Mouse (Mus musculus): ENCODE data around the gene Slc8b1. TPM values are rescaled to one million over a fixed set of nuclear protein-coding genes. Genes with fewer than 3 reads are reported as not detected.
A peak's percentile ranks its signal among the peaks of the same experiment; 100 is the strongest.

Gene Slc8b1
- total RNA-seq, 4 experiments from 2014 or later: 8.2 to 12.4 (median 10.0) TPM

GRCm38 (mm10) chr5:120567253-120567701 is 56.3 kb downstream of the Slc8b1 start:
- peak; percentile 63 for DNase-seq (ENCODE audit: low spot score)

DNA sequence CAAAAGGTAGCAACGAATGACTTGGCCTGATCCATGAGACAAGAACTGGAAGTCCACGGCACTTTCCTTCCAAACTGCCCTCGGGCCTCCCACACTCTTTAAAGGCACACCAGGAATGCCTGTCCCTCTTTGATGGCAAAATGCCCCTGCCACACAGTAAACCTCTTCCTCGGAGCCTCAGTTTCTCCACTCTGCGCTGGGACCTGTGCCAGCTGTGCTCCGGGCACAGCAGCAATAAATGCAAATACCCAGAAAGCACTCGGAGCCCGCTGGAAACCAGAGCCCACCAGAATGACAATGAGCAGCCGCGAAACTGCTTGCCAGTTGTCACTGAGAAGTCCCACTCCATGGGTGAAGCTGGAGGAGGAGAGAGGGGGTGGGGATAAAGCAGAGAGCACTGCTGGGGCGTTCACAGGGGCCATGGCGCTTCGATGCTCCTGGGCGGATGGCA is 56.8 kb downstream of the Slc8b1 start:
- no peak for DNase-seq (ENCODE audit: low spot score)

DNA sequence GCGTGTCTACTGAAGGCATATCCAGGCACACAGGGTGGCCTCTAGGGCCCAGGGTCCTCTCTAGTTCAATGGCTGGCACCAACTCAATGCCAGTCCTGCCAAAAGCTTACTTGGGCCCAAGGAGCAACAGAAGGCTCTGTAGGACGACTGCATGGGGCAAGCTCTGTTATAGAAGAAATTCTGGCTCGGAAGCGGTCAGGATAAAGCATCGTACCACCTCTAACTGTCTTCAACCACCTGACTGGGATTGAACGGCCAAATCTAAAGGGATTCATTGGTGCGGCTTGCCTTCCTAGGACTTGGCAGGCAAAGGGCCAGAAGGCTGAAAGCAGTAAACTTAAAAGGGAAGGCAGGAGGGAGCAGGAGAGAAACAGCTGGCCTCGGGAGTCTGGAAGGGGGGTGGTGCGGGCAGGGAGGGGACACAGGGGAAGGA is 57.4 kb downstream of the Slc8b1 start:
- DNase-seq (ENCODE audit: low spot score): no peak

DNA sequence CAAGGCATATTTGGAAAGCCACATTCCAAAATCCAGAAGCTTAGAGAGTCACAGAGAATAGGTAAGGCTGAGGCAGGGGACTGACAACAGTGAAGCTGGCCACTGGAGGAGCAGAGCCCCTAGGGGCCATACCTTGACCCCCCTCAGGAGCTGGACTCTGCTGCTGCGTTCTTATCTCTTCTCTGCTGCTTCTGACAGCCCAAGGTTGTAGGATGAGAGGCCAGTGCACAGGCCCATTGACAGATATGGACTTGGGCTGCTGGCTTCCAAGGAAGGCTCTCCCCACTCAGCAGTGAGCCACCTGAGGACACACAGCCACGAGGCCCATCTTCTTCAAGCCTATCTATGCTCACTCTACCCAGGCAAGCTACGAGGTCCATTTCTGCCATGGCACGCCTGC is 58.0 kb downstream of the Slc8b1 start:
- DNase-seq (ENCODE audit: low spot score): no peak

- DNase-seq (ENCODE audit: low spot score): no peak
Measured at GRCm38 (mm10) chr5:120569791-120570190, 58.8 kb downstream of the Slc8b1 start.

DNA sequence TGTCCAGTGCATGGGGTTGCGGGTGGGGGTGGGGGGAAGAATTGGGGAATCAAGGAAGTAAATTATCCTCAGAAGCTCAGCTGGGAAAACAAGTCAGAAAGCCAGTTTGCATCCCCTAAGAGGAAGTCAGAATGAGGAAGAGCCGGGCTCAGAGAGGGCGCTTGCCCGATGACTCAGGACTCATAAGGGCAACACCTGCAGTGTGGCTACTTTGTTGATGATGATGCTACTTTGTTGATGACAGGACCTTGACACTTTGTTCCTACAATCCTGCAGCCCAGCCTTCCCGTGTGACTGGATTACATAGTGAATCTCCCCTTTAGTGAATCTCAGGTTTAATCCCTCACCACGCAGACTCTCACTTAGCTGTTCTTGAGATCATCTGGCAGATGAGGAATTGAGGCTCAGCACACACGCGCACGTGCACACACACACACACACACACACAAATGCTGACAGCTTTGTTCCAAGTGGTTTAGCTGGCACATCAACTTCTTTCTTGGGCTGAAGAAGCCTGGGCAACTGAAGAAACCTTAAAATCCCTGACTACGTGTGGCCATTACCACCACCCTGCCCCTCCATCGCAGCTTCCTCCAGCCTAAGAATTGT is 59.4 kb downstream of the Slc8b1 start:
- DNase-seq (ENCODE audit: low spot score): no peak

DNA sequence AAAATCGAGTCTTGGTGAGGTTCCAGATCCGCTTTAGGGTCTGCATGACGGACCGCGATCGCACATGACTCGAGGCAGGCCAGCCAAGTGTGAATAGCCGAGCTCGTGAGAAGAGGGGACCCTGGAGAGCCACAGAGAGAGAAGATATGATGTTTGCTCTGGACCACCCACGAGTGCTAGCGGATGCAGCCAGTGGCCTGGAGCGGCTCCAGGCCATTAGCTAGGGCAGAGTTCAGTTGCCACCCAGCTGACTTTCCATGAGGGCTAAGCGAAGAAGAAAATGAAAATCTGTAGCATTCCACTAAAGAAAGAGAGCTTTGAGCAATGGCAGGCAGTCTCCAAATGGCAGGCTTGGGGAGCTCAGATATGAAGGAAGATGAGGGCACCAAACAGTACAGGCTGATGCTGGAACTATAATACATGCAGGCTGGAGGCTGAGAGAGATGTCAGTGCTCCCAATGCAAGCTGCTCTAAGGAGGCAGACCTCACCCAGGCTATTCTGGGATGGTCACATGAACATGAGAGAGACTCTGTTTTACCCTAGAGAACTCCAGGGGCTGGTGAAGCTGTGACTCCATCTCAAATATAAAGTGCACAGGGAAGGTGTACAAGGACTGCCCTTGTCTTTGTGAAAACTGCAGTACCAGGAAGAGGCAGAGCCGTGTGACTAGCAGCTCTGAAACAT is 60.2 kb downstream of the Slc8b1 start:
- DNase-seq (ENCODE audit: low spot score): no peak

DNA sequence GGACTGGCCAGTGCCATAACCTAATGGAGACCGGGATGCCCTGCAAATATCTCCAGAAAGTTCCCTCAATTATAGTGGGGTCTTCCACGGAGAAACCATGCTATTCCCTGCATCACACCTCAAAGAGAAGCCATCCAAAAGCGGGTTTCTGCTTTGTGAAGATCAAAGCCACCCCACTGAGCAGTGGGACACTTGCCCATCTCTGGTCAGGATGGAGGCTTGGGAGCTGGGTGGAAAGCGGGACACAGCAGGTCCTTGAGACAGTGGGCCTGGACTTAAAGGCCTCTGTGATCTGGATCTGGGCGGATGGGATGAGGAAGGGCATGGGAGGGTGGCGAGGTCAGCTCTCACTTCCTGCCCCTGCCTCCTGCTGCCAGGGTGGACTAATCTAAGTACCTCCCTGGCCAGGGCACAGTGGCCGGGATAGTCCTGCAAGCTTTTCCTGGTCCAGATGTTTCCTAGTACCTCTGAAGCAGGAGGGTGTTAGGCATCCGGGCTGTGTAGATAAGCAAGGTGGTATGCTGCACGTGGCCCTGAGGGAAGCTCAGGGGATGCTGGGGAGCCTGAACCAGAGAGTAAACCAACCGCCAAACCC is 63.6 kb downstream of the Slc8b1 start:
- no peak for DNase-seq (ENCODE audit: low spot score)

GRCm38 (mm10) chr5:120576781-120577301 is 65.9 kb downstream of the Slc8b1 start:
- DNase-seq (ENCODE audit: low spot score): no peak

- no peak for DNase-seq (ENCODE audit: low spot score)
Measured at GRCm38 (mm10) chr5:120577935-120578441, 67.0 kb downstream of the Slc8b1 start.

GRCm38 (mm10) chr5:120578504-120579081 is 67.6 kb downstream of the Slc8b1 start:
- DNase-seq (ENCODE audit: low spot score): peak; percentile 72

DNA sequence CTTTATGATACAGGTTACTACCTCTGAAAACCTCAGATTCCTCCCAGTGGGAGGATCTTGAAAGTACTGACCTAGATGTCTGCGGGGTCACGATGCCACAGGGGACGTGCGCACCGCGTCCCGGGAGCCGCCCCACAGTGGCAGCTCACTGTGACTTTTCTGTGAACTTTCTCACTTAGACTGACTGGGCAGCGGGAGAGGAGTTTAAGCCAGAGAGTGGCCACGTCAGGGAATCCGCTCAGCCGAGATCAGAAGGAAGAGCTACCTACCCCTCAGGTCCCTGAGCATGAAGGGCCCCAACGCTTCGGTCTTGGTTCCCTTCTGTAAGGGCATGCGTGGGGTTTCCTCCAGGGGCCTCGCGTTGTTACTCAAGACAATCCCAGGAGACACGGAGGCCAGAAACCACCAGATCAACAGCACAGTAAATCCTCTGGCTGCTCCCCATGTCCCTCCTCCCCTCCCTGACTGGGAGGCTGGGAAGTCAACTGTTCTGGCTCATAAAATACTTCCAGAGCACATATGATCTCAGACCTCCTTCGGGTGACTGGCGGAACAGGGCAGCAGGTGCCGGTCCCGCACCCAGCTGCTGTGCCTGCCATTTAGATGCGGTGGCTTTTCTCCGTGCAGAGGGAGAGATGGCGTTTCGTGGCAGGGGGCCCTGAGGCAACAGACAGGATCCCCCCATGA is 68.4 kb downstream of the Slc8b1 start:
- DNase-seq (ENCODE audit: low spot score): peak; percentile 68

DNA sequence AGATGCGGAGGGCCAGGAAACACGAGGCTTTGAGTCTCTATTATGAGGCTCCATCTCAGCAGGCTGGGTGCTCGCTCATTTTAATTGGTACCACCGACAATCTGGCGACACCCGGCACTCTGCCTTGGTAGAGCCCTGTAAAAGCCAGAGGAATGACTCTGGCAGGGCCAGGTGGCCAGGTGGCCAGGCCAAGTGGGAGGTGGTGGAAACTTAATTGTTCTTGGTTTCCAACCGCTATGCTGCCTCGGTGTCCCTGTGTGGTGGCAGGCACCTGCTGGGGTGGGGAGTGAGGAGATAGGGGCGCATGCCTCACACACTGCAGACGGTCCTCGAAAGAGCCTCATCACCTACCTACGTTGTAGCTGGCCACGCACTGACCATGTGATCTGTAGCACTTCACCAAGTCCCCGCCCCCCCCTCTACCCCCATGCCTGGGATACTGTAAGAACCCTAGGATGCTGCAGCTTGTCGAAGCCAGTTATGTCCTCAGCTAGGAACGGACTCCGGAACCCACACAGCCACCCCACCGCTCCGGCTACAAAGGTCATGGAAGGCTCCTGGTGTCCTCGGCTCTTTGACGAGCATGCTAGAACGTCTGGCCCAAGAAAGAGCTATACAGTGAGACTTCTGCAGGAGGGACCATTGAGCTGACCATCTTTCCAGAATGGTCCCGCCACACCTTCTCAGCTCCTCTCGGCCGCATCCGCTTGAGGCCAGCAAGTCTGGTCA is 69.1 kb downstream of the Slc8b1 start:
- DNase-seq (ENCODE audit: low spot score): no peak

DNA sequence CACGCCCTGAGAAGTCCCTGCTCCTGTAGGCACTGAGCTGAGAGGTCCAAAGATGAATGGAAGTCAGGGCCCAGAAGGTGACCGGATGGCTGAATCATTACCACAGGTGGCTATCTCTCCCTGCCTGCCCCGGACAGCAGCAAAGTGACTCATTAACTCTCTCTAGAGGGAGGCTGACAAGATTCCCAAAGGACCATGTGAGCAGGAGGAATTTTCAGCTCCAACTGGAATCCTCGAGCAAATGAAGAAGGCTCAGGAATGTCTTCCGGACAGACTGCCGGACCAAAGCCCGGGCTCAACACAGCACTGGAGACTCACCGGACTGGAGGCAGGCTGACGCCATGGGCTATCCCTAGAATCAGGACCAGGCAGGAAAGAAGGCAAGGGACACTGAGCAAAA is 71.0 kb downstream of the Slc8b1 start:
- DNase-seq (ENCODE audit: low spot score): no peak

DNA sequence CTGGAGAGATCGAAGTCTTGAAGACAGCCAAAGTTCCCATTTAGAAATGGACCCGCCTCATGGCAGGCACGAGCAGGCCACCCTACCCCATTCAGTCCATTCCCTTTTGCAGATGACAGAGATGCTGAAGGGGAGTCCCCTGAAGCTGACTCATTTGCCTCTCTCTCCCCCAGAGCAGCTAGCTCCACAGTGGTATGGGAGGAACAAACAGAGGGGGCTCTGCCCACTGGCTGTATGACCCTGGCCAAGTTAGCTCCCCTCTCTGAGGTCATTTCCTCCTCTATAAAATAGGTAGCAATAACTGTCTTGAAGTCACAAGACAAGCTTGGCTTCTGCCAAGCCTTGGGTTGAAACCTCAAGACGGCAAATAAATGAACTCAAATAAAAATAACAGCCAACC is 72.5 kb downstream of the Slc8b1 start:
- no peak for DNase-seq (ENCODE audit: low spot score)

Other genes starting within 250 kb of the Slc8b1 start
- not detected for gene Lhx5, start 79.5 kb upstream of the Slc8b1 start, total RNA-seq (2022)
- gene Sdsl, start 38.4 kb upstream of the Slc8b1 start, total RNA-seq (2022): 10 to 100 TPM in 1 of 4 experiments, 1 to 10 TPM in 3; 8.6 to 11.4 (median 9.5) TPM
- gene Sds, start 34.6 kb upstream of the Slc8b1 start, total RNA-seq (2022): 1 to 10 TPM; 1.4 to 4.9 (median 1.7) TPM
- gene Plbd2, start 7.5 kb upstream of the Slc8b1 start, total RNA-seq (2022): 10 to 100 TPM; 46.7 to 54.2 (median 49.5) TPM
- gene Tpcn1, start 77.5 kb downstream of the Slc8b1 start, total RNA-seq (2022): 10 to 100 TPM; 34.8 to 36.7 (median 36.3) TPM
- gene Iqcd, start 77.8 kb downstream of the Slc8b1 start, total RNA-seq (2022): under 1 TPM in 2 of 4 experiments, not detected in 2; 0.14 to 0.22 TPM
- gene Rita1, start 101.4 kb downstream of the Slc8b1 start, total RNA-seq (2022): 10 to 100 TPM; 14.3 to 17.9 (median 15.3) TPM
- 10 to 100 TPM; 21.0 to 24.7 (median 23.0) TPM for gene Ddx54, start 101.6 kb downstream of the Slc8b1 start, total RNA-seq (2022)
- gene Cfap73, start 123.1 kb downstream of the Slc8b1 start, total RNA-seq (2022): not detected
- gene Rasal1, start 137.6 kb downstream of the Slc8b1 start, total RNA-seq (2022): under 1 TPM in 3 of 4 experiments, not detected in 1; 0.44 to 0.79 (median 0.46) TPM
- 1 to 10 TPM; 1.7 to 2.0 (median 1.9) TPM for gene Dtx1, start 200.8 kb downstream of the Slc8b1 start, total RNA-seq (2022)
- 1 to 10 TPM in 1 of 4 experiments, under 1 TPM in 3; 0.62 to 1.0 (median 0.83) TPM for gene Oas2, start 238.7 kb downstream of the Slc8b1 start, total RNA-seq (2022)

Measured in heart, adult 8-10 months (tissue).